Mouse (Mus musculus) midbrain, embryonic 15.5 days (tissue): ENCODE measurements at regions not wholly inside any gene's neighbourhood (a gene's known extent, or its start where the extent isn't known, plus 50 kb on each side); places are given as distances from the start of the nearest gene placed in this dataset.

Source experiments
- ATAC-seq: fragments of 200-750 bp; cut with Nextera tagmentation; replicated peaks from 2 replicates; pipeline ENCODE4 v1.8.0; 2017; ENCODE audit warnings: moderate TSS enrichment
- H3K27ac ChIP-seq: fragments of 300-500 bp; sonication (generic); 2 replicates; pipeline ENCODE4 v1.5.1; 2015; ENCODE audit warnings: mild to moderate bottlenecking, inconsistent platforms
- H3K27me3 ChIP-seq: fragments of 300-500 bp; sonication (generic); replicated peaks from 2 replicates; pipeline ENCODE4 v1.6.1; 2015; ENCODE audit warnings: inconsistent platforms
- H3K36me3 ChIP-seq: fragments of 300-500 bp; sonication (generic); replicated peaks from 2 replicates; pipeline ENCODE4 v1.6.1; 2015; ENCODE audit warnings: inconsistent platforms
- H3K4me1 ChIP-seq: fragments of 300-500 bp; sonication (generic); 2 replicates; pipeline ENCODE4 v1.6.1; 2015; ENCODE audit warnings: inconsistent platforms
- H3K4me2 ChIP-seq: fragments of 300-500 bp; sonication (generic); 2 replicates; pipeline ENCODE4 v1.6.1; 2015; ENCODE audit warnings: inconsistent platforms, mild to moderate bottlenecking, moderate library complexity
- H3K4me3 ChIP-seq: fragments of 300-500 bp; sonication (generic); 2 replicates; pipeline ENCODE4 v1.5.1; 2015; ENCODE audit warnings: mild to moderate bottlenecking, inconsistent platforms
- H3K9ac ChIP-seq: fragments of 300-500 bp; sonication (generic); 2 replicates; pipeline ENCODE4 v1.6.1; 2015; ENCODE audit warnings: mild to moderate bottlenecking, inconsistent platforms
- H3K9me3 ChIP-seq: fragments of 300-500 bp; sonication (generic); 2 replicates; pipeline ENCODE4 v1.6.1; 2016; ENCODE audit warnings: inconsistent platforms
- WGBS: fragments of 180-500 bp; shearing (Covaris S2); methylation state at CpG from one replicate; pipeline ENCODE4 v1.1.7; 2015; ENCODE audit warnings: mixed read lengths; 5-methylcytosine and 5-hydroxymethylcytosine counted together

DNA sequence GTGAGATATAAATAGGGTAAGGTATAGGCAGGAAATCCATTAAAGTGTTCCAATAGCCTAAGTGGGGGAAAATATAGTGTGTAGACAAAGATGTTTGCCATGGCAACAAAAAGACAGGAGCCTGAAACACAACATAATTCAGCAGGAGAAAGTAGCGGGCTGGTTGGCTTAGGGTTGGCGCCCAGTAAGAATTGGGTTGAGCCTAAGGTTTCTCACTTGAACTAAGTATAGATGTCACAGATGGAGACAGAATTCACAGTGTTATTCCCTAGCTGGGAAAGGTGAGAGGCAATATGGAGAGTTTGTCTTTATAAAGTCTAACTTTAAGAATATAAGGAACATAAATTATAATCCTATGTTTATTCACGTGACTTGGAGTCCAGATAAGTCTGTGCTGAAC, 64.8 kb upstream of the Ogfrl1 start:
- Histone ChIP-seq H3K36me3 (no peaks in the 10 kb centered on the region), H3K9me3 (no peaks in the 10 kb centered on the region), H3K4me1 (no peaks in the 10 kb centered on the region), H3K27ac (no peak overlapping the region), H3K9ac (no peak overlapping the region), H3K4me3 (no peak overlapping the region), H3K4me2 (no peak overlapping the region), H3K27me3 (no peaks in the 10 kb centered on the region)
- no peak for ATAC-seq
- 92% methylated on average over 3 of the region's 3 CpGs for WGBS

DNA sequence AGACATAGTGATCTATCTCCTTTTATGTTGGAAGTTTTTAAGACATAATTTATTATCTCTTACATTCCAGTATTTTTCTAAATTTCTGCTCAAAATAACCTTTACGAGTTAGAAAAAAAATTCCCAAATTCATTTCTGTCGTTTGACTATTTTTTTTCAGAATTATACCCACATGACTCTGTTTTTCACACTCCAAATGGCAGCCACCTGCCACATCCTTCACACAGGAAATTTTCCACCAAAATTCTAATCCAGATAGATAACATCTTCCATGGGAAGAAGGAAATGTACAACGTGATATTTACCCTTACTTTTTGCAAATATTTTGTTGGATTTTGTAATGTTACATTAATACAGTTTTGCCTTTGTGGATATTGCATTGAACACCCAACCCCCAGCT, 66.5 kb upstream of the Ogfrl1 start:
- H3K4me1 ChIP-seq, result no peaks in the 10 kb centered on the region
- H3K4me3 ChIP-seq, result no peak overlapping the region
- no peaks in the 10 kb centered on the region for H3K27me3 ChIP-seq
- no peak overlapping the region for H3K27ac ChIP-seq
- ATAC-seq, result no peak
- WGBS, result 76% methylated on average over 3 of the region's 3 CpGs
- no peaks in the 10 kb centered on the region for H3K36me3 ChIP-seq
- H3K4me2 ChIP-seq, result no peak overlapping the region
- H3K9ac ChIP-seq, result no peak overlapping the region
- H3K9me3 ChIP-seq, result no peaks in the 10 kb centered on the region

DNA sequence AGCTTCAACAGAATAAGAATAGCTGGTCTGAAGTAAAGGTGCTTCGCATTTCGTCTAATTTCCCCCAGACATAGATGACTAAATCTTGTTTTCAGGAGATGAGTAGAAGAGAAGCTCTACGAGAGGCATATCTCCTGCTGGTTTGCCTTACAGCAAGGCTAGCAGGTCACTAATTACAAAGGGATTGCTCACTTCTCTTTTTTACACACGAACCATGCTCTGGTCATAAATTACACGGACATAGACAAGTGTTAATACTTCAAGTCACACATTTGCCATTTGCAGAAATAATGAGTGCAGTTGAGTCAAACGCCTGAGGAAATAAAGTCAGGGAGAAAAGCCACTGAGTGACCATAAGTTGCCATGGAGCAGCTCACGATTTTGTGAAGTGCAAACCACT, 68.8 kb upstream of the Ogfrl1 start:
- H3K9ac ChIP-seq, result no peak overlapping the region
- no peak overlapping the region for H3K4me3 ChIP-seq
- H3K9me3 ChIP-seq, result no peaks in the 10 kb centered on the region
- H3K4me2 ChIP-seq, result no peak overlapping the region
- no peak for ATAC-seq
- H3K27ac ChIP-seq, result no peak overlapping the region
- no peaks in the 10 kb centered on the region for H3K36me3 ChIP-seq
- WGBS, result 79% methylated on average over 7 of the region's 7 CpGs
- H3K27me3 ChIP-seq, result no peaks in the 10 kb centered on the region
- H3K4me1 ChIP-seq, result no peaks in the 10 kb centered on the region

DNA sequence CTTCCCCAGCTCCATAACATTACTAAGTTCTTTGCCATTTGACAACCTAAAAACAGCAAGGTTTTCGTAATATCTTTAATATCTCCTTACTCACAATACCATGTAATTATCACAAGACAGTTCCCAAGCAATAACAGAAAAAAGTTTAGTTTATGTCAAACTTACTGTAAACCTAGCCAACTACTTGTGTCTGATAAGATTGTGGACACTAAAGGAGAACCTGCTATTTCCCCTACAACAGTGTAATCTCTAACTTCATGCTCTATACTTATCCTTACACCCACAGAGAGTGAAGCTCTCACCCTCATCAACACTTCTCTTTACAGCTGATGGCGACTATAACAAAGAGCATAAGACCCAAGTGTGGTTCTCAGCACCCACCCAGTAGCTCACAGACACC, 69.8 kb upstream of the Ogfrl1 start:
- H3K27ac ChIP-seq, result no peak overlapping the region
- H3K4me1 ChIP-seq, result no peaks in the 10 kb centered on the region
- H3K4me3 ChIP-seq, result no peak overlapping the region
- no peak for ATAC-seq
- H3K36me3 ChIP-seq, result no peaks in the 10 kb centered on the region
- no peak overlapping the region for H3K4me2 ChIP-seq
- H3K27me3 ChIP-seq, result no peaks in the 10 kb centered on the region
- no peak overlapping the region for H3K9ac ChIP-seq
- 93% methylated on average over 2 of the region's 2 CpGs for WGBS
- peaks cover 3% of the 10 kb centered on the region; the same call in 1 of the 2 replicates for H3K9me3 ChIP-seq

DNA sequence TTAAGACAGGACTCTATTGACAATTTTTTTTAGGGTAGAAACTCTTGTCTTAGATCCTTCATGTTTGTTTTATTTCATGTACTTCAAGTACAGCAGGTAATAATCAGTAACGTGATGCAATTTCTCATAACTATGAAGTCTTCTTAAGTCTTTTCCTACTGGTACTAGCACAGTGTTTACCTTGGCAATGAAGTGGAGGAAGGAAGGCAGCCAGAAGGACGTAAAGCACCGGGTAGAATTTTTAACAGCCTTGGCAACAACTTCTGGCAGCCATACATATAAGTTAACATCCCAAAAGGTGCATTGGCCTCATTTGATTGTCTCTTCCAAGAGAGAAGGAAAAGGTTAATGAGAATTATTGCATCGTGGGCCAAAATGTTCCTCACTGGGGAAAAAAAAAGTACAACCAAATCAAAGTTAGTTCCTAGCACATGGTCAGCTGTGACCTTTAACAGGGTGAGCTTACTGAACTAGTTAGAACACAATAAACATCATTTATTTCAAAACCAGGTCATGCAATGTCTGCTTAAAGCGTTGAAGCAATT, 83.3 kb upstream of the Ogfrl1 start:
- H3K36me3 ChIP-seq, result no peaks in the 10 kb centered on the region
- no peak for ATAC-seq
- 85% methylated on average over 5 of the region's 5 CpGs for WGBS
- H3K9ac ChIP-seq, result no peak overlapping the region
- H3K27ac ChIP-seq, result no peak overlapping the region
- no peaks in the 10 kb centered on the region for H3K4me1 ChIP-seq
- no peak overlapping the region for H3K4me3 ChIP-seq
- H3K9me3 ChIP-seq, result no peaks in the 10 kb centered on the region
- H3K27me3 ChIP-seq, result no peaks in the 10 kb centered on the region
- H3K4me2 ChIP-seq, result no peak overlapping the region

DNA sequence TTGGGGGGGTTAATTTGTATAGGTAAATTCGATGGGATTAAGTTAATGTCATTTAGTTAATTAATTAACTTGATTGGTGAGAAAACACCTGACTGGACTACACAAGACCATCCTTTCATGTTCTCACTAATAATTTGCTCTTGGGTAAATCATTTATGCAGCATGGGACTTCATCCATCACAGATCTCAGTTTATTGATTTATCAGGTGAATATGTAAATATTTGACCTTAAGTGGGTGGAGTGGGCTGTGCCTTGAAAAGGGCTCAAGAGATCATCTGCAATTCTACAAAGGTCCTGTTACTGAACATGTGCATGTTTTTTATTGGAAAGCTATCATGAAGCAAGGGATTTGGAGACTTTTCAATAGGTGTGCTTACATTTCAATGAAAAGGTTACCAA, 87.0 kb upstream of the Ogfrl1 start:
- Histone ChIP-seq H3K4me2 (no peak overlapping the region), H3K9ac (no peak overlapping the region), H3K4me3 (no peak overlapping the region), H3K9me3 (no peaks in the 10 kb centered on the region), H3K4me1 (no peaks in the 10 kb centered on the region), H3K27ac (no peak overlapping the region), H3K36me3 (no peaks in the 10 kb centered on the region), H3K27me3 (no peaks in the 10 kb centered on the region)
- ATAC-seq, result no peak
- 44% methylated on average over 1 of the region's 1 CpGs for WGBS

DNA sequence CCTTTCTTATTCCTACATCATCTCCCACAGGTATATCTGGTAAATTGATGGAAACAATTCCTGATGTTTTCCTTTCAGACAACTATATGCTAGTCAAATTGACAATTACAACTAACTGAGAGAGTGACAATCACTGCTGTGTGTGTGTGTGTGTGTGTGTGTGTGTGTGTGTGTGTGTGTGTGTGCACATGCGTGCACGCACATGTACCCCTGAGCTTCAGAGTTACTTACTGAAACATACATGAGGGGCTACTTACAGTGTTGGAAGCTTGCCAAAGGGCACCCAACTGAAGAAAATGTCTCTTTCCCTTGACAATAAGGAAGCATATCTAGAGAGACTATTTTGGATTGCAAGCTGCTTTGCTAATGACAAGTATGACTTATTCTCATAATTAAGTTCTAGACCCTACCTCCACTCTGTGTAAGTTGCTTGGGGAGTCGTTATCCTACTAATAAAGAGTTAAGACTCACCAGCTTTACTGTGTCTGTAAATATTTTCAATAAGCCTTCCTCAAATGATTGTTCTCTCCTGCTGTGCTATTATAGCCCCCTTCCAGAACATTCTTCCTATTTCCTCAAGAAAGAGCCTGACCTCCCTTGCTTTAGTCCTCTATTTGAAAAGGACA, 87.7 kb upstream of the Ogfrl1 start:
- Histone ChIP-seq H3K36me3 (no peaks in the 10 kb centered on the region), H3K9me3 (no peaks in the 10 kb centered on the region), H3K27me3 (no peaks in the 10 kb centered on the region), H3K27ac (no peak overlapping the region), H3K9ac (no peak overlapping the region), H3K4me1 (no peaks in the 10 kb centered on the region), H3K4me2 (no peak overlapping the region), H3K4me3 (no peak overlapping the region)
- ATAC-seq, result no peak
- WGBS, result 72% methylated on average over 3 of the region's 3 CpGs

DNA sequence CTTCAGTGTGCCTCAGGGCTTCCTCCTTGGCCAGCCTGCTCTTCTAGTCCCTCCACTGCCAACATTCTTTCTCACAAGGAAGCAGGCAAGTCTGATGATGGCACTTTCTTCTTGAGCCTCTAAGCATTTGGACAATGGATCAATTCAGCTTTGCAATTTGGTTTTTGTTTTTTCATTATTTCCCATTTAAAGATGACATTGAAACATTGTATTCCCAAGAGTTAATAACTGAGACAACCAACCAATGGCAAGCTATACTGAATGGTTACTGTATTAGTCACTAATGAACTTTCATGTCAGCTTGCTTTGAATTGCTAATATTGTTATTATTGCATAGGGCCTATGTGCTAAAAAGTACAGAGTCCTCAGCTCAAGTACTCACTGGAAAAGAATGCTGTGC, 89.5 kb upstream of the Ogfrl1 start:
- H3K36me3 ChIP-seq, result no peaks in the 10 kb centered on the region
- no peak overlapping the region for H3K27ac ChIP-seq
- H3K4me1 ChIP-seq, result 0 out of 2 replicates have a peak, but pooled peaks cover 2% of the 10 kb centered on the region
- ATAC-seq, result no peak
- H3K27me3 ChIP-seq, result no peaks in the 10 kb centered on the region
- H3K9ac ChIP-seq, result no peak overlapping the region
- H3K9me3 ChIP-seq, result no peaks in the 10 kb centered on the region
- H3K4me3 ChIP-seq, result no peak overlapping the region
- no peak overlapping the region for H3K4me2 ChIP-seq

DNA sequence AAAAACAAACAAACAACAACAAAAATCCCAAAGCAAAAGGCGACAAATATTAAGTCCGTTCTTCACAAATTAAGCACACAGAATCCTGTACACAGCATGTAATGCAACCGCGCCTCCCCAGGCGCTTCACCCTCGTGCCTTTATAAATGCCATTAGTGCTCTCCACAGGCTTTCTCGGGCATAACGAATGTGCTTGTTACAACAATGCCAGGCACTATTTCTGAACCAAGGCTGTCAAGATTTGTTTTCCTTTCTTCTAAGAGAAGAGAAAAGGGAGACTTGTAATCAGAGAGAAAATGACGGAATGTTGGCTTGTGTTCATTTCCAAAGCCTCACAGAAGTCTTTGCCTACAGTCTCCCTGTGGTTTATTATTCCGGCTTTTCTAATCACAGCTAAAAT, 93.1 kb upstream of the Ogfrl1 start:
- no peak overlapping the region for H3K9ac ChIP-seq
- peak; percentile 86 for ATAC-seq
- 0 out of 2 replicates have a peak, but pooled peaks cover 2% of the 10 kb centered on the region for H3K4me1 ChIP-seq
- peak overlapping the region; percentile 23 for H3K4me2 ChIP-seq
- H3K27ac ChIP-seq, result no peak overlapping the region
- no peaks in the 10 kb centered on the region for H3K9me3 ChIP-seq
- 35% methylated on average over 10 of the region's 10 CpGs for WGBS
- H3K27me3 ChIP-seq, result no peaks in the 10 kb centered on the region
- no peak overlapping the region for H3K4me3 ChIP-seq
- H3K36me3 ChIP-seq, result no peaks in the 10 kb centered on the region

DNA sequence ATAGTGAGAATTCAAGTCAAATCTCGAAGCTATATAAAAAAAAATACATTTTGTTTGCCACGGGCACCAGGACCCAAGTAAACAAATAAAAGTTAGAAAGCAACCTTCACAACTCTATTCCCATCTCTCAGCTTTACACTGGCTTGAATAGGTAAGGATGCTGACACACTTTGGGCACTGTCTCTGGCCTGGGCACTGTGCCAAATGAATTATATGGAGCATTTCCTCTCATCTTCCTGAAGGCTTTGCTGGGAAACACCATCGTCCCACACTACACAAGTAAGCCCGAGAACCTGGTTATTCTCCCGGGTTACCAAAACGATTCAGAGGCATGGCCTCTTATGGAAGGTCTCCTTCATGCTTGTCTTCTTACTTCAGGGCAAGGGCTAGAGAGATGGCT, 93.5 kb upstream of the Ogfrl1 start:
- peak overlapping the region; percentile 23 for H3K4me2 ChIP-seq
- peak; percentile 81 for ATAC-seq
- 41% methylated on average over 6 of the region's 6 CpGs for WGBS

DNA sequence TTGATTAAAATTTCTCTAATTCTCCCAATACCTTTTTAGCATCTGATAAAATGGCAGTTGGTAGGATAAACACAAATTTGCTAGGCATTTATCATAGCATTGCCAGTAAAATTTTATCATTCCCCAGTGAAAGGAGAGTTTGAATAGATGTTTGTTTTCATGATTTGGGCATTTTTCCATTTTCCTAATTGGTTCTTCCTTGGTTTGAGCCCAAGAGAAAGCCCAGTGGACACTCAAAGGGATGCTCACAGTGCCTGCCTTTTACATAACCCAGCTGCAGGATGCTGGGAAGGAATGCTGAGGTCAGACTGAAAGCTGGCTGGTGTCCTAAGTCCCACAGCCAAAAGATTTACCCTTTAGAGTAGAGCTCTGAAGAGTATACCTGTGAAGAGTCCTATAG, 95.4 kb upstream of the Ogfrl1 start:
- no peak for ATAC-seq
- no peaks in the 10 kb centered on the region for H3K27me3 ChIP-seq
- H3K4me3 ChIP-seq, result no peak overlapping the region
- H3K36me3 ChIP-seq, result no peaks in the 10 kb centered on the region
- H3K27ac ChIP-seq, result no peak overlapping the region
- H3K4me1 ChIP-seq, result 0 out of 2 replicates have a peak, but pooled peaks cover 2% of the 10 kb centered on the region
- no peaks in the 10 kb centered on the region for H3K9me3 ChIP-seq
- H3K9ac ChIP-seq, result no peak overlapping the region
- no peak overlapping the region for H3K4me2 ChIP-seq

More for the DNA sequence above, 93.5 kb upstream of the Ogfrl1 start:
- 0 out of 2 replicates have a peak, but pooled peaks cover 2% of the 10 kb centered on the region for H3K4me1 ChIP-seq
- H3K27me3 ChIP-seq, result no peaks in the 10 kb centered on the region
- H3K36me3 ChIP-seq, result no peaks in the 10 kb centered on the region
- H3K9ac ChIP-seq, result no peak overlapping the region
- no peak overlapping the region for H3K4me3 ChIP-seq
- no peaks in the 10 kb centered on the region for H3K9me3 ChIP-seq
- H3K27ac ChIP-seq, result no peak overlapping the region

DNA sequence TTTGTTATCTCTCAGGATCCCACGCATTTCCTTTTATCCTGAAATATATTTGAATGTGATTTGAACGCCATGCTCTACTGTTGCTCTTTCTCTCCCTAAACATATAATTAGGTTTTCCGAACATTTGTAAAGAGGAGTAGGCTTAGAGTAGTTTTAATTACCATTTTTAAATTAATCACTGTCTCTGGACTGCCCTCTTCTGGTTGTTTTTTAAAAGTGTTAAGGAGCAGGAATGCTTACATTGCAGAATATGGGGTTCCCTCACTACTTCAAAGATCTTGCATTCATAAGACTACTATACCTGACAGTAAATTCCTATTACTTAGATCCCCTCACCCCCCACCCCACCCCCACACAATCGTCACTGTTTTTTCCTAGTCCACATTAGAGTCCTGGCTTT, 97.8 kb upstream of the Ogfrl1 start:
- WGBS, result 50% methylated on average over 4 of the region's 4 CpGs
- 0 out of 2 replicates have a peak, but pooled peaks cover 2% of the 10 kb centered on the region for H3K4me1 ChIP-seq

DNA sequence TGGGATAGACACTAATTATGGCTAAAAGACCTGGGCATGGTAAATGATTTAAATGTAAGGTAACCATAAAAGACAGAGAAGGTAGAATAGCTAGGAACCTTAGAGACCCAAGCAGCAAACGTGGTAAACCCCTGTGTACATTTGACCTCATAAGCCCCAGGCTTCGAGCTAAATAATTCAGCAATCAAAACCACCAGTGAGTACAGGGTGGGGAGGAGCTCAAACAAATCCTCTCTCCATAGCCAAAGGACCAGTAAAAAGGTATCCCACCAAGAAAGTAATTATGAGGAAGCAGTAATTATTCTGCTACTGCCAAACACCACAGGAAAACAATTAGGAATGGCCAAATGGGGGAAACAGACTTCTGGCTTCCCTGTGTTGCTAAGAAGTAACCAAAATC, 122.5 kb upstream of the Ogfrl1 start:
- Histone ChIP-seq H3K36me3 (no peaks in the 10 kb centered on the region), H3K27ac (no peak overlapping the region), H3K9me3 (no peaks in the 10 kb centered on the region), H3K4me2 (no peak overlapping the region), H3K9ac (no peak overlapping the region), H3K27me3 (no peaks in the 10 kb centered on the region), H3K4me3 (no peak overlapping the region), H3K4me1 (no peaks in the 10 kb centered on the region)
- ATAC-seq, result no peak
- WGBS, result 19% methylated on average over 2 of the region's 2 CpGs

More for the DNA sequence above, 97.8 kb upstream of the Ogfrl1 start:
- Histone ChIP-seq H3K27me3 (no peaks in the 10 kb centered on the region), H3K27ac (no peak overlapping the region), H3K9ac (no peak overlapping the region), H3K9me3 (no peaks in the 10 kb centered on the region), H3K36me3 (no peaks in the 10 kb centered on the region), H3K4me2 (no peak overlapping the region), H3K4me3 (no peak overlapping the region)
- ATAC-seq, result no peak
